Mouse (Mus musculus) MEL (cell line): ENCODE data around the gene Oas1f. TPM values are rescaled to one million over a fixed set of nuclear protein-coding genes. Genes with fewer than 3 reads are reported as not detected.

Experiments used
- DNase-seq: peaks from one replicate; pipeline ENCODE4 v3.0.0; 2011; ENCODE audit warnings: low read depth, low spot score
- H3K27ac ChIP-seq: 2 replicates; pipeline ENCODE4 v1.5.1; 2012; ENCODE audit warnings: low read depth, mild to moderate bottlenecking, control low read depth, low read length, moderate library complexity; ENCODE audit not compliant: control insufficient read depth
- H3K27me3 ChIP-seq, 2 experiments: fragments of 150-350 bp in 1 of 2; sonication (generic) in 1 of 2; 2 replicates each; pipeline ENCODE4 v1.6.1; 2012; ENCODE audit warnings: low read length in 2 of 2, mild to moderate bottlenecking in 2 of 2, improper control_type of control experiment in 1 of 2, moderate library complexity in 1 of 2; ENCODE audit not compliant: insufficient read depth in 2 of 2, control insufficient read depth in 1 of 2
- H3K36me3 ChIP-seq, 2 experiments: 2 replicates each; pipeline ENCODE4 v1.6.1; 2012 to 2014; ENCODE audit warnings: low read length in 2 of 2, improper control_type of control experiment in 1 of 2, inconsistent platforms in 1 of 2, mild to moderate bottlenecking in 1 of 2; ENCODE audit not compliant: insufficient read depth in 2 of 2, control insufficient read depth in 1 of 2
- H3K4me1 ChIP-seq, 2 experiments: fragments of 150-350 bp in 1 of 2; sonication (generic) in 1 of 2; 2 replicates each; pipeline ENCODE4 v1.6.1; 2012; ENCODE audit warnings: low read length in 2 of 2, improper control_type of control experiment in 1 of 2, mild to moderate bottlenecking in 1 of 2; ENCODE audit not compliant: insufficient read depth in 2 of 2, control insufficient read depth in 1 of 2
- H3K4me3 ChIP-seq, 2 experiments: fragments of 150-350 bp in 1 of 2; sonication (generic) in 1 of 2; 2 replicates each; pipeline ENCODE4 v1.5.1; 2012; ENCODE audit warnings: low read depth in 2 of 2, low read length in 2 of 2, mild to moderate bottlenecking in 2 of 2, moderate library complexity in 2 of 2, control low read depth in 1 of 2, improper control_type of control experiment in 1 of 2; ENCODE audit not compliant: control insufficient read depth in 1 of 2, insufficient read depth in 1 of 2
- H3K79me2 ChIP-seq: 2 replicates; pipeline ENCODE4 v1.6.1; 2012; ENCODE audit warnings: mild to moderate bottlenecking, low read length, moderate library complexity; ENCODE audit not compliant: control insufficient read depth, poor library complexity, insufficient read depth
- H3K9ac ChIP-seq: 2 replicates; pipeline ENCODE4 v1.6.1; 2012; ENCODE audit warnings: low read depth, mild to moderate bottlenecking, control low read depth, low read length, moderate library complexity; ENCODE audit not compliant: control insufficient read depth, poor library complexity, severe bottlenecking
- H3K9me3 ChIP-seq: fragments of 150-350 bp; sonication (generic); replicated peaks from 2 replicates; pipeline ENCODE4 v1.6.1; 2012; ENCODE audit warnings: mild to moderate bottlenecking, low read length, improper control_type of control experiment, moderate library complexity; ENCODE audit not compliant: insufficient read depth
- BHLHE40 ChIP-seq: IDR thresholded peaks from 2 replicates; pipeline ENCODE4 v1.6.1; 2012; ENCODE audit warnings: low read depth, mild to moderate bottlenecking, inconsistent platforms, low read length, improper control_type of control experiment, borderline replicate concordance
- CTCF ChIP-seq, 3 experiments: IDR thresholded peaks in 2 of 3; conservative IDR thresholded peaks in 1 of 3; 2 replicates each; pipeline ENCODE4 v1.5.1; 2011 to 2012; ENCODE audit warnings: low read length in 3 of 3, low read depth in 2 of 3, mild to moderate bottlenecking in 2 of 3, improper control_type of control experiment in 1 of 3, inconsistent platforms in 1 of 3, mixed read lengths in 1 of 3, moderate library complexity in 1 of 3; ENCODE audit not compliant: control insufficient read depth in 1 of 3, insufficient read depth in 1 of 3, poor library complexity in 1 of 3, severe bottlenecking in 1 of 3
- EP300 ChIP-seq, 2 experiments: IDR thresholded peaks; 2 replicates each; pipeline ENCODE4 v1.6.1; 2011; ENCODE audit warnings: improper control_type of control experiment in 2 of 2, low read length in 2 of 2, low read depth in 1 of 2, mild to moderate bottlenecking in 1 of 2
- GABPA ChIP-seq: IDR thresholded peaks from 2 replicates; pipeline ENCODE4 v1.6.1; 2012; ENCODE audit warnings: low read depth, mild to moderate bottlenecking, inconsistent platforms, low read length, improper control_type of control experiment, moderate library complexity
- HCFC1 ChIP-seq: IDR thresholded peaks from 2 replicates; pipeline ENCODE4 v1.6.1; 2012; ENCODE audit warnings: low read depth, mild to moderate bottlenecking, inconsistent platforms, low read length, improper control_type of control experiment, moderate library complexity
- MAFK ChIP-seq: IDR thresholded peaks from 2 replicates; pipeline ENCODE4 v1.6.1; 2011; ENCODE audit warnings: low read depth, mild to moderate bottlenecking, low read length, improper control_type of control experiment, borderline replicate concordance
- MXI1 ChIP-seq: IDR thresholded peaks from 2 replicates; pipeline ENCODE4 v1.6.1; 2011; ENCODE audit warnings: mild to moderate bottlenecking, low read depth, low read length, improper control_type of control experiment
- MYC ChIP-seq: IDR thresholded peaks from 2 replicates; pipeline ENCODE4 v1.6.1; 2011; ENCODE audit warnings: low read depth, mild to moderate bottlenecking, low read length, improper control_type of control experiment, moderate library complexity
- POLR2AphosphoS2 ChIP-seq: IDR thresholded peaks from 2 replicates; pipeline ENCODE4 v1.6.1; 2011; ENCODE audit warnings: low read length, improper control_type of control experiment
- POLR2AphosphoS5 ChIP-seq: IDR thresholded peaks from 2 replicates; pipeline ENCODE4 v1.6.1; 2012; ENCODE audit warnings: low read depth, borderline replicate concordance, mild to moderate bottlenecking, inconsistent platforms, low read length, moderate library complexity, mixed read lengths
- RAD21 ChIP-seq: IDR thresholded peaks from 2 replicates; pipeline ENCODE4 v1.6.1; 2011; ENCODE audit warnings: mild to moderate bottlenecking, low read depth, low read length, improper control_type of control experiment
- SMC3 ChIP-seq: IDR thresholded peaks from 2 replicates; pipeline ENCODE4 v1.6.1; 2011; ENCODE audit warnings: low read depth, low read length, improper control_type of control experiment
- TAL1 ChIP-seq: IDR thresholded peaks from 2 replicates; pipeline ENCODE4 v1.6.1; 2012; ENCODE audit warnings: mild to moderate bottlenecking, inconsistent platforms, low read length, moderate library complexity, mixed read lengths
- ZC3H11A ChIP-seq: IDR thresholded peaks from 2 replicates; pipeline ENCODE4 v1.6.1; 2012; ENCODE audit warnings: low read depth, mild to moderate bottlenecking, inconsistent platforms, low read length, improper control_type of control experiment
- ZKSCAN1 ChIP-seq: IDR thresholded peaks from 2 replicates; pipeline ENCODE4 v1.6.1; 2012; ENCODE audit warnings: low read depth, mild to moderate bottlenecking, inconsistent platforms, low read length, improper control_type of control experiment, moderate library complexity
- ZMIZ1 ChIP-seq: IDR thresholded peaks from 2 replicates; pipeline ENCODE4 v1.6.1; 2012; ENCODE audit warnings: low read depth, mild to moderate bottlenecking, inconsistent platforms, low read length, improper control_type of control experiment, moderate library complexity
- ZNF384 ChIP-seq: IDR thresholded peaks from 2 replicates; pipeline ENCODE4 v1.6.1; 2012; ENCODE audit warnings: low read depth, mild to moderate bottlenecking, inconsistent platforms, low read length, improper control_type of control experiment
- polyA plus RNA-seq, 2 experiments: library from polyadenylated mRNA; stranded (reverse) in 1 of 2; unstranded in 1 of 2; fragments of >175 nt in 1 of 2; fragments of >200 nt in 1 of 2; gene quantifications; 2 replicates each; pipeline versions ENCODE4 v1.2.1 to v1.2.4; 2012; ENCODE audit warnings: low replicate concordance in 2 of 2, low read depth in 1 of 2; ENCODE audit not compliant: insufficient read length in 2 of 2, insufficient read depth in 1 of 2, missing spikeins in 1 of 2
- total RNA-seq: library from RNA; depleted of rRNA; stranded (reverse); fragments of 300-350 nt; gene quantifications from 2 replicates; pipeline ENCODE4 v1.2.3, GENCODE M21; 2012

The Oas1f gene
- total and polyA plus RNA-seq, 3 experiments: not detected

DNA sequence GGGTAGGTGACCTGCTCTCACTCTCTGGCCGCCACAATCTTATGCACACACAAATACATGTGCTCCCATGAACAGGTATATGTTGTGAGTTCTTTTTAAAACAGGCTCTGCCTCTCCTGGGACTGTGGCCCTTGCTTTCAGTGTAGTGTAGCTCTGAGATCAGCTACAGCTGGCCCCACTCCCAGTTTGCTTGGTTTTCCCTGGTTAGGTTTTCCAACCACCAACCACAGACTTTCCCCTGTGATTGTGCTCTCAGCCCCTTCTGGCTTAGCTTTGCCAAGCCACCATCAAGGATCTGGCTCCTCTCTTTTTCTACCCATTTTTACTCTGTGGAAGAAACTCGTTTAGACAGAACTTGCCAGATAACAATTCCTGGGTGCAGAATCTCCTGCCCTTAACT, 43.6 kb upstream of the Oas1f start:
- Histone ChIP-seq H3K4me1 (no peaks in the 10 kb centered on the region), H3K36me3 (no peaks in the 10 kb centered on the region)

GRCm38 (mm10) chr5:120806458-120806857, 40.7 kb upstream of the Oas1f start:
- Histone ChIP-seq H3K4me3 (no peak overlapping the region), H3K9ac (no peak overlapping the region), H3K27ac (no peak overlapping the region), H3K79me2 (no peaks in the 10 kb centered on the region), H3K9me3 (no peaks in the 10 kb centered on the region), H3K27me3 (no peaks in the 10 kb centered on the region), H3K36me3 (no peaks in the 10 kb centered on the region), H3K4me1 (0 out of 4 replicates have a peak, but pooled peaks cover 0 to under 1% of the 10 kb centered on the region in 2 experiments)
- peak; percentile 80 for DNase-seq
- peak; percentile 43 for TF ChIP-seq SMC3
- TF ChIP-seq POLR2AphosphoS2: no peak
- peak; percentile 66 to 71 (median 69) for TF ChIP-seq CTCF (IDR thresholded peaks at IDR 0.05 in 2 of 3, conservative IDR thresholded peaks at IDR 0.05 in 1 of 3; ENCODE audit: control insufficient read depth in 1 of 3, insufficient read depth in 1 of 3, low read depth in 2 of 3, low read length in 3 of 3, poor library complexity in 1 of 3, severe bottlenecking in 1 of 3)
- no peak for TF ChIP-seq MAFK
- no peak for TF ChIP-seq ZMIZ1
- no peak for TF ChIP-seq HCFC1
- no peak for TF ChIP-seq ZKSCAN1
- TF ChIP-seq RAD21: peak; percentile 53
- TF ChIP-seq EP300 (IDR thresholded peaks at IDR 0.05; ENCODE audit: low read depth in 1 of 2, low read length in 2 of 2): no peak
- no peak for TF ChIP-seq GABPA
- no peak for TF ChIP-seq MYC
- TF ChIP-seq ZC3H11A: no peak; the same call in 1 of the 2 replicates
- TF ChIP-seq MXI1: no peak
- no peak for TF ChIP-seq TAL1
- TF ChIP-seq POLR2AphosphoS5: no peak
- TF ChIP-seq, all 39 proteins: peak for 3

More for the DNA sequence above, 43.6 kb upstream of the Oas1f start:
- no peak overlapping the region for H3K4me3 ChIP-seq
- H3K27me3 ChIP-seq: no peaks in the 10 kb centered on the region
- TF ChIP-seq BHLHE40 (no peak), MXI1 (no peak), MAFK (no peak), POLR2AphosphoS2 (no peak), ZNF384 (no peak), ZKSCAN1 (no peak)
- TF ChIP-seq, all 39 proteins: peak for 0
- DNase-seq: no peak
- Histone ChIP-seq H3K27ac (no peak overlapping the region), H3K9ac (no peak overlapping the region), H3K9me3 (no peaks in the 10 kb centered on the region), H3K79me2 (no peaks in the 10 kb centered on the region)
